Mouse (Mus musculus) testis, adult 2 months (tissue): ENCODE measurements around the gene Rnf168. TPM values are rescaled to one million over a fixed set of nuclear protein-coding genes. Genes with fewer than 3 reads are reported as not detected.
A peak's percentile ranks its signal among the peaks of the same experiment; 100 is the strongest.

Source experiments
- H3K27ac ChIP-seq: fragments of 200-500 bp; 2 replicates; pipeline ENCODE4 v1.5.1; 2012; ENCODE audit warnings: low read depth, low read length; ENCODE audit not compliant: control insufficient read depth, insufficient read depth
- H3K27me3 ChIP-seq: fragments of 200-500 bp; 2 replicates; pipeline ENCODE4 v1.6.1; 2012; ENCODE audit warnings: mild to moderate bottlenecking, low read length, moderate library complexity; ENCODE audit not compliant: control insufficient read depth, insufficient read depth
- H3K36me3 ChIP-seq: fragments of 200-500 bp; 2 replicates; pipeline ENCODE4 v1.6.1; 2012; ENCODE audit warnings: mild to moderate bottlenecking, low read length; ENCODE audit not compliant: control insufficient read depth, insufficient read depth
- H3K4me1 ChIP-seq: fragments of 200-500 bp; 2 replicates; pipeline ENCODE4 v1.6.1; 2012; ENCODE audit warnings: low read length; ENCODE audit not compliant: control insufficient read depth, insufficient read depth
- H3K4me3 ChIP-seq: fragments of 200-500 bp; 2 replicates; pipeline ENCODE4 v1.5.1; 2012; ENCODE audit warnings: low read depth, mild to moderate bottlenecking, low read length, moderate library complexity, mixed read lengths; ENCODE audit not compliant: control insufficient read depth
- CTCF ChIP-seq: fragments of 200-500 bp; IDR thresholded peaks from 2 replicates; pipeline ENCODE4 v1.5.1; 2012; ENCODE audit warnings: low read depth, mild to moderate bottlenecking, inconsistent platforms, low read length, moderate library complexity; ENCODE audit not compliant: control insufficient read depth, insufficient read depth, insufficient replicate concordance
- POLR2A ChIP-seq: fragments of 200-500 bp; IDR thresholded peaks from 2 replicates; pipeline ENCODE4 v1.6.1; 2012; ENCODE audit warnings: low read depth, mild to moderate bottlenecking, inconsistent platforms, low read length, moderate library complexity; ENCODE audit not compliant: control insufficient read depth
- polyA plus RNA-seq: library from polyadenylated mRNA; depleted of rRNA; stranded (reverse); fragments of >200 nt; gene quantifications from 2 replicates; pipeline ENCODE4 v1.2.3, GENCODE M21; 2012

Rnf168 gene
- polyA plus RNA-seq, 1 experiment: 17.9 TPM

DNA sequence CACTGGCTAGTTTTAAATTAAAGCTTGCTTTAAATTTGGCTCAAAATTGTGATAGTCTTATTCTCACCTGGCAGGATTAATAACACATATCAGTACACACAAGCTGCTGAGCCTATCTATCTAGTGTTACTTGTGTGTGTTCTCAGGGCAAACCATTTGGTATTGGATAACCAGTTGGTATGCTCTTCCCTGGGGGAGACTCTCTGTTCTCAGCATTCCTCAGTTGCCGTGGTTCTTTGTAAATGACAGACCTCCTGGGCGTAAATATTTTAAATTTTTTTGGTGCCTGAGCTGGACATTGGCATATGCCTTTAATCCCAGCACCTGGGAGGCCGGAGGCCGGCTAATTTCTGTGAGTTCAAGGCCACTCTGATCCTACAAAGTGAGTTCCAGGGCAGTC is 35.6 kb downstream of the Rnf168 start:
- Histone ChIP-seq H3K27ac (no peak overlapping the region), H3K4me1 (peaks cover 5% of the 10 kb centered on the region), H3K36me3 (no peaks in the 10 kb centered on the region), H3K4me3 (no peak overlapping the region), H3K27me3 (no peaks in the 10 kb centered on the region)
- TF ChIP-seq POLR2A (no peak), CTCF (no peak)

DNA sequence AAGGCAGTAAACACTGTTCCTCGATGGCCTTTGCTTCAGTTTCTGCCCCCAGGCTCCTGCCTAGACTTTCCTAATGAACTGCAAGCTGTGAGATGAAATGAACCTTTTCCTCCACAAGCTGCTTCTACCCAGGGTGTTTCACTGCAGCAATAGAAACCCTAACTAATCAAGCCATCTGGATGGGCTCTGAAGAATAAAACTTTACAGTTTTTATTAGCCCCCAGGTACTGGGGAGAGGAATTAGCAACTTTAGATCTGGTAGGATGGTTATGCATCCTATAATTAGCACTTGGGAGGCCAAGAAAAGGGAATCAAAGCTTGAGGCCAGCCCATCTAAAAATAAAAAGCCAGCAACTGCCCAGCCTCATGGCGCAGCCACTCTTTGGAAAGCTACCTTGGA is 39.3 kb downstream of the Rnf168 start:
- peaks cover 2% of the 10 kb centered on the region; the same call in 1 of the 2 replicates for H3K4me1 ChIP-seq
- H3K27ac ChIP-seq: no peak overlapping the region
- H3K36me3 ChIP-seq: no peaks in the 10 kb centered on the region
- H3K4me3 ChIP-seq: no peak overlapping the region
- H3K27me3 ChIP-seq: no peaks in the 10 kb centered on the region
- TF ChIP-seq POLR2A: no peak
- TF ChIP-seq CTCF: no peak

DNA sequence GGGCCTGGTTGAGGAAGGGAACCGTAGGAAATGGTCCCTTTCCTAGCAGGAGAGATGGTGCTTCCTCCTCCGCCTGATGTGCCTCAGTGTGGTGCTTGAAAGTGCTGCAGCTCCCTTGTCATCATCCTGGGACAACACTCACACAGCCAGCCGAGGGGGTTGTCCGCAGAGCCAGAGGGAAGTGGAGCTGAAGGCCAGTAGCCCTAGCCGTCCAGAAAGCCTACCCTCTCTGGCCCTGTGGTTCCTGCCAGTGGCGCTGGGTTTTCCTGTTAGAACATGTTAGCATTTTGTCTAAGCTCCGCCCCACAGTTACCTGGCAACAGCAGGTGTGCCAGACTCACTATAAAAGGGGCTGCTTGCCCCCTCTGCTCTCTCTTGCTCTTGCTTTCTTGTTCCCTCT is 46.7 kb downstream of the Rnf168 start:
- no peak for TF ChIP-seq CTCF
- TF ChIP-seq POLR2A: no peak
- peaks cover 10% of the 10 kb centered on the region for H3K4me1 ChIP-seq
- H3K27me3 ChIP-seq: no peaks in the 10 kb centered on the region
- no peak overlapping the region for H3K27ac ChIP-seq
- peak overlapping the region; percentile 15; the same call in 1 of the 2 replicates for H3K4me3 ChIP-seq
- no peaks in the 10 kb centered on the region for H3K36me3 ChIP-seq

DNA sequence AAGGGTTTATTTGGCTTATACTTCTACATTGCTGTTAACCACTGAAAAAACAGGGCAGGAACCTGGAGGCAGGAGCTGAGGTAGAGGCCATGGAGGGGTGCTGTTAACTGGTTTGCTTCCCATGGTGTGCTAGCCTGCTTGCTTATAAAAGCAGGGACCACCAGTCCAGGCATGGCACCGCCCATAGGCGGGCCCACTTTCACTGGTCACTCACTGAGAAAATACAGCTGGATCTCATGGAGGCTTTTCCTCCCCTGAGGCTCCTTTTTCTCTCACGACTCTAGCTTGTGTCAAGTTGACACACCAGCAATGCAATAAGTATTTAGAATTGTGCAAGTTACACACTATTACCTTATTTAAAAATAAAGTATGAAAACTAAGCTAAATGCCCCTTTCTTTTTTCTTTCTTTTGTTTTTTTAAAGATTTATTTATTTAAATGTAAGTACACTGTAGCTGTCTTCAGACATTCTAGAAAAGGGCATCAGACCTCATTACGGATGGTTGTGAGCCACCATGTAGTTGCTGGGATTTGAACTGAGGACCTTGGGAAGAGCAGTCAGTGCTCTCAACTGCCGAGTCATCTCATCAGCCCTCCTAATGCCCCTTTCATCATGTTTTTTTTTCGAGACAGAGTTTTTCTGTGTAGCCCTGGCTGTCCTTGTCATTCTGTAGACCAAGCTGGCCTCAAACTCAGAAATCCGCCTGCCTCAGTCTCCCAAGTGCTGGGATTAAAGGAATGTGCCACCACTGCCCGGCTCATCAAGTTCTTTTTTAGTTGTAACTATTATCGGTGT is 53.8 kb downstream of the Rnf168 start:
- peak overlapping the region; percentile 64 for H3K4me3 ChIP-seq
- no peaks in the 10 kb centered on the region for H3K27me3 ChIP-seq
- H3K4me1 ChIP-seq: peaks cover 5% of the 10 kb centered on the region
- TF ChIP-seq CTCF: no peak
- no peak for TF ChIP-seq POLR2A
- H3K27ac ChIP-seq: no peak overlapping the region
- H3K36me3 ChIP-seq: no peaks in the 10 kb centered on the region

DNA sequence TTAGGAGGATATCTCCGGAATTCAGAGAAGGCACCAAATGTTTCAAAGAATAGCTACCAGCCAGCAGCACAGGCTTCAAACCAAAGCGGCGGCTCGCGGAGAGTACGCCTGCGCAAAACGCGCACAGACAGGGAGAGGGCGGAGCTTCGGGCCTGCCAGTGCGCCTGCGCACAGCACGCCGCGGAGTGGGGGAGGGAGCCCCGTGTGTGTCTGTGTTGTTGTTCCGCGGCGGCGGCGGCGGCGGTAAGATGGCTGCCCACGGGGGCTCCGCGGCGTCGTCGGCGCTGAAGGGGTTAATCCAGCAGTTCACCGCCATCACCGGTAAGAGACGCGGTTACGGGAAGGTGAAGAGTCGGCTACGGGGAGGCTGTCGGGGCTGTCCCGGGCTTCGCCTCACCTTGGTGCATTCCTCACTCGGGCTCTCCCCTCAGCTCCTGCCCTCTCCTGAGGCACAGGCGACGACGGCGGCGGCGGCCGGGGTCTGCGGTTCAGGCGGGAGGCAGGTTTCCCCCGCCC is 54.8 kb downstream of the Rnf168 start, which contains the start of gene Ubxn7:
Gene Ubxn7 (plus strand): TSS at position 218 of the 516 bp plus-strand sequence.
- H3K4me3 ChIP-seq: peak within 1 kb of the TSS; percentile 93
- TF ChIP-seq POLR2A (peak; percentile 88), CTCF (no peak)
- H3K36me3 ChIP-seq: no peaks in the 10 kb centered on the region
- no peaks in the 10 kb centered on the region for H3K27me3 ChIP-seq
- peak within 1 kb of the TSS; percentile 95 for H3K27ac ChIP-seq
- H3K4me1 ChIP-seq: peaks cover 8% of the 10 kb centered on the region

DNA sequence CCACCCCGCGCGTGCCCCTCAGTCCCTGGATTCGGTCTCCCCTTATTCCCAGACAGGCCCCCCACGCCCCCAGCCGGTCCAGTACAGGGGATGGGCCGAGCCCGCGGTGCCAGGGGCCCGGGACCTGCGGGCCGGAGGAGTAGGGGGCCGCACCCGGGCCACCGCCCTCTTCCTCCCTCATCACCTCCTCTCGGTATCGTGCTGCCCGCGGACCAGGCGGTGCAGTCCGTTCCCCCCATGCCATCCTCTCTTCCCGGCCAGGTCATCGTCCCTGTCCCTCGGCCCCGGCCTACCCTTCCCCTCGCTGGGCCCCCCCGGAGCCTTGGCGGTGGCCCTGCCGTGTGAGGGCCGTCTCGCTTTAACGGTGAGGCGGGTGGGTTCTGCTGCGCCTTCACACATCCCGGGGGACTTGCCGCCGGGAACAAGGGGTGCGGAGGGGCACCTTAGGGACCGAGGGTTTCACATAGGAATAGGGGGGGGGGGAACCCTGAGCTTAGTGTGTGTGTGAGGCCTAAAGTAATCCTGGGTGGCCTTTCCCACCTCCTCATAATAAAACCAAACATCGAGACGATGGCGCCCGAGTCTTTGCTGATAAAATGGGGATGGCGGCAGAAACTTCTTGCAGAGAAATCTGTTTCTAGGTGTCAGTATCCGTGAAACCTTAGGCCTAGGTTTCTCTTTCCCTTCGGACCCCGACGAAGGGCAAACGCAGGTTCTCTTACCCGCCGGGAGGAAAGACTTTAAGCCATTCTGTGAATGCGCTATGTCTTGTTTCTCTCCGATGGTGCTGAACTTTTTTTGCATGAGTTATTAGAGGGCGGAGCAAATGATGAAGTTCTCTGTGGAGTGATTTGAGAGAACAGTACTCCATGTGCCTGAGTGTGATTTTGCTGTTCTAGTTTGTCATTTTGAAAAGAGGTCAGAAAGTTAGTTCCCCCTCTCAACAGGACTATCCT is 55.6 kb downstream of the Rnf168 start:
- Histone ChIP-seq H3K4me3 (peak overlapping the region; percentile 93), H3K27me3 (no peaks in the 10 kb centered on the region), H3K36me3 (no peaks in the 10 kb centered on the region), H3K27ac (peak overlapping the region; percentile 95), H3K4me1 (peaks cover 8% of the 10 kb centered on the region)
- TF ChIP-seq CTCF (no peak), POLR2A (no peak)

DNA sequence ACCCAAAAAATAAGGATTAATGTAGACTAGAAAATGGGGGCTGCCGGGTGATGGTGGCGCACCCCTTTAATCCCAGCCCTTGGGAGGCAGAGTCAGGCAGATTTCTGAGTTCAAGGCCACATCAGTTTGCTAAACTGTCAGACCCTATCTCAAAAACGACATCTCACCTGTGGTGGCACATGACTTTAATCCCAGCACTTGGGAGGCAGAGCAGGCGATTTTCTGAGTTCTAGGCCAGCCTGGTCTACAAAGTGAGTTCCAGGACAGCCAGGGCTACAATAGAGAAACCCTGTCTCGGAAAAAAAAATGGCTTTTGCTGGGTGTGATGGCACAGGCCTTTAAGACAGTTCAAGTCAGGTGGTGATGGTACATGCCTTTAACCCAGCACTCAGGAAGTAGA is 57.9 kb downstream of the Rnf168 start:
- no peaks in the 10 kb centered on the region for H3K36me3 ChIP-seq
- no peaks in the 10 kb centered on the region for H3K27me3 ChIP-seq
- no peak overlapping the region for H3K27ac ChIP-seq
- no peak for TF ChIP-seq POLR2A
- TF ChIP-seq CTCF: no peak
- H3K4me3 ChIP-seq: no peak overlapping the region
- H3K4me1 ChIP-seq: peaks cover 8% of the 10 kb centered on the region
